Mouse (Mus musculus) liver, embryonic 16.5 days (tissue): ENCODE data around the gene Gda. TPM values are rescaled to one million over a fixed set of nuclear protein-coding genes. Genes with fewer than 3 reads are reported as not detected.

ENCODE experiments used
- ATAC-seq: fragments of 200-750 bp; cut with Nextera tagmentation; 2 replicates; pipeline ENCODE4 v1.8.0; 2017; ENCODE audit warnings: low read depth, mild to moderate bottlenecking, moderate number of reproducible peaks, moderate library complexity
- H3K27ac ChIP-seq: fragments of 300-500 bp; sonication (generic); 2 replicates; pipeline ENCODE4 v1.5.1; 2014; ENCODE audit warnings: mild to moderate bottlenecking, low read length
- H3K27me3 ChIP-seq: fragments of 300-500 bp; sonication (generic); 2 replicates; pipeline ENCODE4 v1.6.1; 2014; ENCODE audit warnings: low read depth, low read length, mixed read lengths; ENCODE audit not compliant: control insufficient read depth, insufficient read depth
- H3K36me3 ChIP-seq: fragments of 300-500 bp; sonication (generic); 2 replicates; pipeline ENCODE4 v1.6.1; 2014; ENCODE audit warnings: mild to moderate bottlenecking; ENCODE audit not compliant: control insufficient read depth, insufficient read depth
- H3K4me1 ChIP-seq: fragments of 300-500 bp; sonication (generic); 2 replicates; pipeline ENCODE4 v1.6.1; 2014; ENCODE audit warnings: low read depth, low read length, mixed read lengths; ENCODE audit not compliant: control insufficient read depth
- H3K4me2 ChIP-seq: fragments of 300-500 bp; sonication (generic); 2 replicates; pipeline ENCODE4 v1.6.1; 2014; ENCODE audit warnings: low read depth, low read length, mixed read lengths
- H3K4me3 ChIP-seq: fragments of 300-500 bp; sonication (generic); 2 replicates; pipeline ENCODE4 v1.5.1; 2014; ENCODE audit warnings: low read depth, mild to moderate bottlenecking, low read length
- H3K9ac ChIP-seq: fragments of 300-500 bp; sonication (generic); 2 replicates; pipeline ENCODE4 v1.6.1; 2014; ENCODE audit warnings: low read depth, low read length
- H3K9me3 ChIP-seq: fragments of 300-500 bp; sonication (generic); replicated peaks from 2 replicates; pipeline ENCODE4 v1.6.1; 2016; ENCODE audit warnings: low read length; ENCODE audit not compliant: control insufficient read depth
- WGBS: fragments of 180-500 bp; shearing (Covaris S2); extraction: QIAGEN DNeasy Blood & Tissue Kit; methylation state at CpG from one replicate; pipeline ENCODE4 v1.1.7; 2014; ENCODE audit not compliant: insufficient replicate concordance; 5-methylcytosine and 5-hydroxymethylcytosine counted together
- polyA plus RNA-seq: library from polyadenylated mRNA; unstranded; fragments of >200 nt; fragmentation: Nextera tagmentation; extraction: Ambion mirVana; gene quantifications from 2 replicates; pipeline ENCODE4 v1.2.1, GENCODE M21; 2015

Gene Gda
- polyA plus RNA-seq, 1 experiment from 2014 or later: 2.2 TPM

DNA sequence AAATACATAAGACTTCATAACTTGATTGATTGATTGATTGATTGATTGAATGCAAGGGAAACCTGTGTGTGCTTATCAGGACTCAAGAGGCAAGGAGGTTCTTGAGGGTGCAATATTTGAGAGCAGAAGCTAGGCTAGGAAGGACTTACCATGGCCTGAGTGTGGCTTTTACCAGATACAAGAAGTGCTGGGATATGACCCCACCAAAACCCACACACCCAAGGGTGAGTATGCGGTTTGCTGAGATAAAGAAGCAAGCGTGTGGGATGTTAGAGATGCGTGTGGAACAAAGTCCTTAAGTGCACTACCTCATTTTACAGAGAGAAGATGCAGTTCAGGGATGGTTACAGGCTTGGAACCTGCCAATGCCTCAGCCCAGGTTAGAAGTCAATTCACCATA is 41.0 kb downstream of the Gda start:
- ATAC-seq: peak; percentile 43; the same call in 1 of the 2 replicates
- 54% methylated on average over 3 of the region's 3 CpGs for WGBS
- no peak overlapping the region for H3K4me3 ChIP-seq
- no peaks in the 10 kb centered on the region for H3K9me3 ChIP-seq
- no peak overlapping the region for H3K4me2 ChIP-seq
- H3K9ac ChIP-seq: no peak overlapping the region
- H3K27me3 ChIP-seq: no peaks in the 10 kb centered on the region
- H3K36me3 ChIP-seq: no peaks in the 10 kb centered on the region
- H3K4me1 ChIP-seq: no peaks in the 10 kb centered on the region
- H3K27ac ChIP-seq: no peak overlapping the region

DNA sequence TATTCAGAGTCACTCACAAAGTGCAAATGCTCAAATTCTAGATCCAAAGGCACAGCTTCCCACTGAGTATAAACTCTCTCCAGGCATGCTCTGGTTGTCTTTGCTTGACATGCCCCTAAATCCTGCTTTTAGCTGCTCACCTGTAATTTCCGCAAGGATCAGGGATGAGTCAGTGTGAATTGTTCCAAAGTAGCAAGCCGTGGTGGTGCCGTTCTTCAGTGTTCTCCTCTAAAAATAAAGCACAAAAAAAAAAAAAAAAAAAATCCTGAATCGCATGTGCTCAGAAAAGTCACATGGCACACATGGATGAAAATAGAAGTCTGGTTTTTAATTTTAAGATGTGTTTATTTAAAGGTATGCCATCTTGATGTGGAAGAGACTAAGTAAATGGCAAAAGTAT is 47.9 kb downstream of the Gda start:
- WGBS: 75% methylated on average over 4 of the region's 4 CpGs

DNA sequence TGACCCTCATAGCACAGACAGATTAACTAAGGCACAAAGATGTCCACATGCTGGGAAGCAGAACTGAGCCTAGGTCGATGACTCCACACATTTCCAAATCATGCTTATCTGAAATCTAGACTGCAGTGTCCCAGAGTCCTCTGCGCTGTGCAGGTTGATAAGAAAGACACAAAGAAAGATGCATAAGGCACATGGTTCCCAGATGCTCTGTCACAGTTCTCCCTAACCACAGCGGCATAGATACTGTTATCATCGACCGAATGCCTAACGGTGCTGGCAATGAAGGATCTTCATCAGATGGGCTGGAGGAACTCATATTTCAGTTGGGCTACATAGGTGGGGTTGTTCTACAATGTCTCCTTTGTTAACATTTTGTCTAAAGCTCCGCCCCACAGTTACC is 49.5 kb downstream of the Gda start:
- Histone ChIP-seq H3K9me3 (no peaks in the 10 kb centered on the region), H3K9ac (no peak overlapping the region), H3K4me3 (no peak overlapping the region), H3K4me2 (no peak overlapping the region), H3K36me3 (no peaks in the 10 kb centered on the region), H3K27me3 (no peaks in the 10 kb centered on the region), H3K27ac (no peak overlapping the region), H3K4me1 (no peaks in the 10 kb centered on the region)
- peak; percentile 13; the same call in 1 of the 2 replicates for ATAC-seq
- WGBS: 41% methylated on average over 7 of the region's 7 CpGs

More for the DNA sequence above, 47.9 kb downstream of the Gda start:
- H3K9ac ChIP-seq: no peak overlapping the region
- no peak for ATAC-seq
- no peaks in the 10 kb centered on the region for H3K4me1 ChIP-seq
- no peaks in the 10 kb centered on the region for H3K27me3 ChIP-seq
- no peaks in the 10 kb centered on the region for H3K9me3 ChIP-seq
- H3K4me3 ChIP-seq: no peak overlapping the region
- H3K36me3 ChIP-seq: no peaks in the 10 kb centered on the region
- no peak overlapping the region for H3K4me2 ChIP-seq
- no peak overlapping the region for H3K27ac ChIP-seq

DNA sequence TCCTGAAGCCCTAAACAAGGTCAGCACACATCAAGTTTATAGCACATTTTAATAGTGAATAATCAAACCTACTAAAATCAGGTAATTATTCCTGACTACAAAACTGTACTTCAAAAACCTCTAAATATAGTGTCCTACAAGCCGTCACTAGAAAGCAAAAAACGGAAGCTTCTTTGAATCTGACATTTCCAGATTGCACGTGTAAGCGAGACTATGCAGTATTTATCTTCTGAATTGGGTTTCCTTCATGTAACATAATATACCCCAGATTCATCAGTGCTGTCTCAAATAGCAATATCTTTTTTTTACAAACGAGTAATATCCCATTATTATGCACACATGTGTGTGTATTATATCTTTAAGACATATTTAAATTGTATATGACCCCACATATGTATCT is 54.8 kb downstream of the Gda start:
- H3K27ac ChIP-seq: no peak overlapping the region
- no peak overlapping the region for H3K9ac ChIP-seq
- ATAC-seq: no peak
- WGBS: 70% methylated on average over 5 of the region's 5 CpGs
- H3K4me3 ChIP-seq: no peak overlapping the region
- no peaks in the 10 kb centered on the region for H3K36me3 ChIP-seq
- no peaks in the 10 kb centered on the region for H3K4me1 ChIP-seq
- no peaks in the 10 kb centered on the region for H3K9me3 ChIP-seq
- no peaks in the 10 kb centered on the region for H3K27me3 ChIP-seq
- no peak overlapping the region for H3K4me2 ChIP-seq

DNA sequence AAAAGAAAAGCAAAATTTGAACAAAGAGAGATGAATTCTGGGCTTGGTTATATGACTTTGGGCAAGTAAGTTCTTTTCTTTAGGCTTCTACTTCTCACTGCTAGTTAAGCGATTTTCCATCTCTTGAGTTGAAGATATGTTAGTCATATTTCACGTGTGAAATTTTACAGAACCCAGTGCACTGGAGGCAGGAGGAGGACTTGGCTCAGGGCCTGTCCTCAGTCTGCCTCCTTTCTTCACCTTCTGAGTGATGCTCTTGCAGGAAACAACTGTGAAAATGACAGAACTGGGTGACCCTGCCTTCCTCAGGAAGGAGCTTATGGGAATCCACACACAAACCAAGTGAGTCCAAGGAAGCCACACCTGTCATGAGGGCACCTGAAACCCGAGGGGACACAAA is 57.9 kb downstream of the Gda start:
- H3K4me1 ChIP-seq: no peaks in the 10 kb centered on the region
- H3K4me2 ChIP-seq: no peak overlapping the region
- ATAC-seq: no peak
- no peak overlapping the region for H3K4me3 ChIP-seq
- H3K27ac ChIP-seq: no peak overlapping the region
- H3K36me3 ChIP-seq: no peaks in the 10 kb centered on the region
- H3K9me3 ChIP-seq: no peaks in the 10 kb centered on the region
- WGBS: 51% methylated on average over 3 of the region's 3 CpGs
- H3K9ac ChIP-seq: no peak overlapping the region
- no peaks in the 10 kb centered on the region for H3K27me3 ChIP-seq

DNA sequence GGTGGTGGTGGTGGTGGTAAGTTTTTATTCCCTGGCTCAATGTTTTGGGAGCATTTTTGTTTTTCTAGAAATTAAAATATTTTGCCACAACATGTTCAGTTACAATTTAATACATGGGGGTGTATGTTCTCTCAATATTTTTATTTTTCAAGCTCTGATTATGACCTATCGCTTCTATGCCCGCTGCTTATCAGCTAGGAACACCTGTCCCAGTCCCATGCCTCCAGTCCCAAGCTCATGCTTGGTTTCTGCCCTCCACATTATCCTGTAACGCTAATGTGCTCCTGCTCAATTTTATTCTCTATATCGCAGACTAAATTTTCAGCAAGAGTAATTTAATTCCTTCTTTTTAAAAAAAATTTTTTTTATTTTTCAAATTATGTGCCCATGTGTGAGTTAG is 64.1 kb downstream of the Gda start:
- no peak overlapping the region for H3K9ac ChIP-seq
- no peak overlapping the region for H3K4me2 ChIP-seq
- 53% methylated on average over 4 of the region's 4 CpGs for WGBS
- H3K4me1 ChIP-seq: no peaks in the 10 kb centered on the region; the same call in 1 of the 2 replicates
- no peaks in the 10 kb centered on the region for H3K27me3 ChIP-seq
- H3K9me3 ChIP-seq: no peaks in the 10 kb centered on the region
- H3K4me3 ChIP-seq: no peak overlapping the region
- ATAC-seq: peak; percentile 84
- H3K36me3 ChIP-seq: no peaks in the 10 kb centered on the region
- H3K27ac ChIP-seq: no peak overlapping the region

DNA sequence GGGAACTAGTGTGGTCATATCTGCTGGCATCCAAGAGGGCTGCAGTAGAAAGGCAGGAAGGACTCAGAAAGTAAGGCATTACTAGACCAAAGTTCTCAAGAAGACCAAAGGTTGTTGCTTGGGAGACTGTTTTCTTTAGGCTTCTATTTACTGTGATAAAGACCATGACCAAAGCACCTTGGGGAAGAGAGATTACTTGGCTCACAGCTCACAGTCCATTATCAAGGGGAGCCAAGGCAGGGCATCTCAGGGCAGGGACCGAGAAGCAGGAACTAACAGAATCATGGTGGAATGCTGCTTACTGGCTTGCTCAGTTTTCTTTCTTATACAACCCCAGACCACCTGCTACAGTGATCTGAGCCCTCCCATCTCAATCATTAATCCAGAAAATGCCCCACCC is 65.9 kb downstream of the Gda start:
- H3K9ac ChIP-seq: no peak overlapping the region
- H3K4me1 ChIP-seq: no peaks in the 10 kb centered on the region; the same call in 1 of the 2 replicates
- no peaks in the 10 kb centered on the region for H3K27me3 ChIP-seq
- H3K9me3 ChIP-seq: no peaks in the 10 kb centered on the region
- no peak overlapping the region for H3K4me3 ChIP-seq
- no peak overlapping the region for H3K4me2 ChIP-seq
- 33% methylated on average over 1 of the region's 1 CpGs for WGBS
- no peak overlapping the region; the same call in 1 of the 2 replicates for H3K27ac ChIP-seq
- peak; percentile 71 for ATAC-seq
- no peaks in the 10 kb centered on the region for H3K36me3 ChIP-seq

DNA sequence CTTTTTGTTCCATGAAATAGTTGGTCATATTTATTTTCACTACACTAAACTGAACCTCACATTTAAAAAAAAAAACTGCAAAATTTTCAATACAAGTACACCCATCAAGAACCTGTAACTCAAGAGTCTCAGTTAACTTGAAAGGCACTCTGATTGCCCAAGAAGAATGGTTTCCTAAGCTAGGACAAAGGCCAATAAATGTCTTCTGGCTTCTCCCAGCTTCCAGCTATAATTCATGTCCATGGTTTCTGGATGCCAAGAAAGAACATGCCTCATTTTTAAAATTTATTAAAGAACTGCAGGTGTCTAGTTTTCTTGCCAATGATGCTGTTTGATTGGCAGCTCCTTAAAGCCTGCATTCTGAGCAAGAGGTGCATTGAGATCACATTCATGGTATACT is 75.3 kb downstream of the Gda start:
- Histone ChIP-seq H3K27me3 (no peaks in the 10 kb centered on the region), H3K9ac (no peak overlapping the region), H3K9me3 (no peaks in the 10 kb centered on the region), H3K36me3 (no peaks in the 10 kb centered on the region), H3K4me3 (no peak overlapping the region), H3K27ac (no peak overlapping the region), H3K4me2 (no peak overlapping the region), H3K4me1 (no peaks in the 10 kb centered on the region)
- ATAC-seq: no peak

DNA sequence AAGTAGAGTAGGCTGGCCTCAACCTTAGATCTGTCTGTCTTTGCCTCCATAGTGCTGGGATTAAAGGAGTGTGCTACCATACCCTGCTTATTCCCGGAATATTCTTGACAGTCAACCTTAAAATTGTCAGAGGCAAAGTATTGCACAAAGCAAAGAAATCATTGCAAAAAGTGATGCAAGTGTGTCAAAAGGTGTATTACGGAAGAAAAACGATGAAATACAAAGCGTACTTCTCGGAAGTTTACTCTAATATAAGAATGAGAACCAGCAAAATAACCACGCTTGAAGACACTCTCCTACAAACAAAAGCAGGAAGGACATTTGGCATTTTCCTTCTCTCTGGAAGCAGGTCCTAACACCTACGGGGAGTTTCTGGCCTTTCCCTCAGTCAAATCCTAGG is 76.9 kb downstream of the Gda start:
- ATAC-seq: no peak
- H3K9ac ChIP-seq: no peak overlapping the region
- 65% methylated on average over 7 of the region's 7 CpGs for WGBS
- H3K27me3 ChIP-seq: no peaks in the 10 kb centered on the region
- no peaks in the 10 kb centered on the region for H3K9me3 ChIP-seq
- H3K27ac ChIP-seq: no peak overlapping the region
- H3K4me2 ChIP-seq: no peak overlapping the region
- H3K4me3 ChIP-seq: no peak overlapping the region
- no peaks in the 10 kb centered on the region for H3K36me3 ChIP-seq
- no peaks in the 10 kb centered on the region for H3K4me1 ChIP-seq

DNA sequence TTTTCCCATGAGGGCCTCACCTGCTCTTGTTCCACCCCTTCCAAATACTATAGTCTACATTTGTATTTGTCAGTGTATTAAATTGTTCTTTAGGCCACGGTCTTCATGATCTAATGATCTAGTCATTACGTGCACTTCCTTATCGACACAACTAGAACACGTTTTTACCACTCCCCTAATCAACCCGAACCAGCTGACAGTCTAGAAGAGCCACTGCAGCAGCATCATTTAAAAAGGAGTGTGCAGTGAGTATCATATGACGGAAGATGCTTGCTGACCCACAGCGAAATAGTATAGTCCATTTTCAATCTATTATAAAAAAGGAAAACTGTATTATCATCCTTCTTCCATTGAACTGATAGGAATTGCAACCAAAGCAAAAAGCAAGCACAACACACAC is 82.3 kb downstream of the Gda start:
- H3K27ac ChIP-seq: no peak overlapping the region
- no peaks in the 10 kb centered on the region for H3K36me3 ChIP-seq
- H3K4me1 ChIP-seq: no peaks in the 10 kb centered on the region
- no peak for ATAC-seq
- no peak overlapping the region for H3K4me2 ChIP-seq
- H3K9me3 ChIP-seq: no peaks in the 10 kb centered on the region
- no peak overlapping the region for H3K4me3 ChIP-seq
- no peaks in the 10 kb centered on the region for H3K27me3 ChIP-seq
- H3K9ac ChIP-seq: no peak overlapping the region
- 61% methylated on average over 7 of the region's 7 CpGs for WGBS
